Mouse (Mus musculus) right cerebral cortex, postnatal 36 days (tissue): ENCODE data around the gene Tcap.
"Not testable (repeated sequence)": the region's sequence is repeated elsewhere in the genome, so short reads cannot be mapped to it uniquely, and the experiment has no call there.

Experiments used
- DNase-seq, 2 experiments: peaks; one replicate each; pipeline ENCODE4 v3.0.0; 2022; ENCODE audit warnings: low spot score in 2 of 2, mixed read lengths in 1 of 2

Tcap gene

GRCm38 (mm10) chr11:98381651-98382050 lies 2.0 kb upstream of the Tcap start:
- no peak for DNase-seq

GRCm38 (mm10) chr11:98382405-98382804 lies 1.2 kb upstream of the Tcap start:
- DNase-seq: not testable (repeated sequence)

GRCm38 (mm10) chr11:98384216-98384615 lies 605 bp downstream of the Tcap start:
- DNase-seq: no peak

GRCm38 (mm10) chr11:98384721-98385637 lies 1.4 kb downstream of the Tcap start:
- peak in 1 of 2 experiments; percentile 1 for DNase-seq

- DNase-seq: no peak
These were observed 2.3 kb downstream of the Tcap start, which contains the start of gene Pnmt for GRCm38 (mm10) chr11:98385638-98386585. Pnmt (plus strand) TSS chr11:98386450.

- no peak for DNase-seq
These were observed 3.0 kb downstream of the Tcap start for GRCm38 (mm10) chr11:98386596-98386995.

- DNase-seq: no peak
These were observed 3.5 kb downstream of the Tcap start for GRCm38 (mm10) chr11:98387056-98387577.

GRCm38 (mm10) chr11:98388282-98388681 lies 4.7 kb downstream of the Tcap start:
- no peak for DNase-seq

GRCm38 (mm10) chr11:98389221-98389780 lies 5.7 kb downstream of the Tcap start:
- DNase-seq: no peak

- DNase-seq: peak in 1 of 2 experiments; percentile 7
These were observed 6.5 kb downstream of the Tcap start for GRCm38 (mm10) chr11:98390141-98390540.

GRCm38 (mm10) chr11:98392034-98392433 lies 8.4 kb downstream of the Tcap start:
- DNase-seq: no peak

GRCm38 (mm10) chr11:98392645-98393044 lies 9.0 kb downstream of the Tcap start:
- no peak for DNase-seq

GRCm38 (mm10) chr11:98393317-98393716 lies 9.7 kb downstream of the Tcap start:
- DNase-seq: no peak

GRCm38 (mm10) chr11:98394301-98394700 lies 10.7 kb downstream of the Tcap start:
- DNase-seq: no peak

GRCm38 (mm10) chr11:98395041-98395440 lies 11.4 kb downstream of the Tcap start:
- DNase-seq: no peak

- DNase-seq: no peak
These were observed 14.3 kb downstream of the Tcap start for GRCm38 (mm10) chr11:98397946-98398345.

GRCm38 (mm10) chr11:98400161-98400726 lies 16.6 kb downstream of the Tcap start, which contains the start of gene Pgap3:
Pgap3 (minus strand) TSS chr11:98400490.
- peak; percentile 87 to 88 for DNase-seq

GRCm38 (mm10) chr11:98400816-98401215 lies 17.2 kb downstream of the Tcap start:
- DNase-seq: no peak

- no peak for DNase-seq
These were observed 23.0 kb downstream of the Tcap start for GRCm38 (mm10) chr11:98406621-98407020.

GRCm38 (mm10) chr11:98408872-98409271 lies 25.3 kb downstream of the Tcap start:
- no peak for DNase-seq

- no peak for DNase-seq
These were observed 25.8 kb downstream of the Tcap start for GRCm38 (mm10) chr11:98409341-98409822.
